Mouse (Mus musculus) erythroblast, embryonic 14.5 days (primary cell): ENCODE measurements around the gene Sigmar1.

ENCODE experiments used
- GATA1 ChIP-seq: IDR thresholded peaks from 2 replicates; pipeline ENCODE4 v1.6.1; 2012; ENCODE audit warnings: low read length, inconsistent platforms, mixed read lengths
- TAL1 ChIP-seq: IDR thresholded peaks from 3 replicates; pipeline ENCODE4 v1.6.1; 2012; ENCODE audit warnings: low read length, inconsistent platforms, mixed read lengths

DNA sequence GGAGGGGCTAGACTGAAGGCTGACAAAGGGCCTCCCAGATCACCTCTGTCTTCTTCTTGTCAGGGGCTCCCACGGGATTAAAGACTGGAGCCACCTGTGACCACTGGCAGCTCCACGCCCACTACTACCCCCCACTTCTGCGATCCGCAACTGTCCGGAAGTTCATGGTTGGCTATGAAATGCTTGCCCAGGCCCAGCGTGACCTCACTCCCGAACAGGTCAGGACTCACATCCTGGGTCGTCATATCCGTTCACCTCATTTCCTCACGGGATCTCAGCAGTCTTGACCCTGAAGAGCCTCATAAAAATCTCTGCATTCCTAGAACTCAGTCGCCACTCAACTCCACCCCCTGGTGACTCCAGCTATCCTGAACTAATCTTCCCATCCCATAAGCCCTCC, 2.1 kb upstream of the Sigmar1 start:
- no peak for TF ChIP-seq GATA1
- TF ChIP-seq TAL1 = no peak
